Mouse (Mus musculus) heart, embryonic 16.5 days (tissue): Measurements from ENCODE around the gene Tmem98. TPM values are rescaled to one million over a fixed set of nuclear protein-coding genes. Genes with fewer than 3 reads are reported as not detected.
A peak's percentile ranks its signal among the peaks of the same experiment; 100 is the strongest.

Experiments
- ATAC-seq: fragments of 200-750 bp; cut with Nextera tagmentation; replicated peaks from 2 replicates; pipeline ENCODE4 v1.8.0; 2017; ENCODE audit warnings: moderate number of reproducible peaks; ENCODE audit not compliant: insufficient read depth, low FRiP score; ENCODE audit errors: extremely low read depth
- H3K27ac ChIP-seq: fragments of 300-500 bp; sonication (generic); 2 replicates; pipeline ENCODE4 v1.5.1; 2014; ENCODE audit warnings: mild to moderate bottlenecking, low read length, control low read depth, moderate library complexity
- H3K27me3 ChIP-seq: fragments of 300-500 bp; sonication (generic); 2 replicates; pipeline ENCODE4 v1.6.1; 2014; ENCODE audit warnings: low read length, mixed read lengths; ENCODE audit not compliant: control insufficient read depth, insufficient read depth
- H3K36me3 ChIP-seq: fragments of 300-500 bp; sonication (generic); 2 replicates; pipeline ENCODE4 v1.6.1; 2014; ENCODE audit not compliant: control insufficient read depth, insufficient read depth
- H3K4me1 ChIP-seq: fragments of 300-500 bp; sonication (generic); 2 replicates; pipeline ENCODE4 v1.6.1; 2014; ENCODE audit warnings: low read length, mixed read lengths; ENCODE audit not compliant: control insufficient read depth, insufficient read depth
- H3K4me2 ChIP-seq: fragments of 300-500 bp; sonication (generic); 2 replicates; pipeline ENCODE4 v1.6.1; 2014; ENCODE audit warnings: low read depth, mild to moderate bottlenecking, control low read depth, low read length
- H3K4me3 ChIP-seq: fragments of 300-500 bp; sonication (generic); 2 replicates; pipeline ENCODE4 v1.5.1; 2014; ENCODE audit warnings: mild to moderate bottlenecking, control low read depth, low read length
- H3K9ac ChIP-seq: fragments of 300-500 bp; sonication (generic); 2 replicates; pipeline ENCODE4 v1.6.1; 2014; ENCODE audit warnings: low read length, control low read depth
- H3K9me3 ChIP-seq: fragments of 300-500 bp; sonication (generic); replicated peaks from 2 replicates; pipeline ENCODE4 v1.6.1; 2016; ENCODE audit warnings: low read length; ENCODE audit not compliant: control insufficient read depth
- WGBS: fragments of 180-500 bp; shearing (Covaris S2); extraction: QIAGEN DNeasy Blood & Tissue Kit; methylation state at CpG from one replicate; pipeline ENCODE4 v1.1.7; 2014; 5-methylcytosine and 5-hydroxymethylcytosine counted together
- polyA plus RNA-seq: library from polyadenylated mRNA; unstranded; fragments of >200 nt; fragmentation: Nextera tagmentation; extraction: Ambion mirVana; gene quantifications from 2 replicates; pipeline ENCODE4 v1.2.1, GENCODE M21; 2015

Gene Tmem98
- polyA plus RNA-seq, 1 experiment from 2014 or later = 83.5 TPM

DNA sequence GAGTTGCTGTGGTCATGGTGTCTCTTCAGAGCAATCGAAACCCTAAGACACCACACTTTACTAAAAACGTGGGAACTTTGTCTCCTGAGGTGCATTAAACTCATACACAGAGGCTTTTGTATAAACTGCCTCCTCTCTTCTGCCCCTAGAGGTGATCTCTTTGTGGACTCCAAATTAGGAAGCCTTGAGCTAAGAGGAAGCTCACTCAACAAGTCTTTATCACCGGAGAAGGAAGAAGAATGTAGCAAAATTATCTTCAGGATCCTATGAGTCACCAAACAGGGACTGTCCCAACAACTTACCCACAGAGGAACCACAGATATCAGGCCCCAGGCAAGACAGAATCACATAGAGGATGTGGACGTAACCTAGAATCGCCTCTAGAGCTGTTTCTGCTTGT is 24.3 kb upstream of the Tmem98 start:
- H3K4me3 ChIP-seq = no peak overlapping the region
- ATAC-seq = no peak
- peaks cover 6% of the 10 kb centered on the region; the same call in 1 of the 2 replicates for H3K4me1 ChIP-seq
- no peak overlapping the region for H3K4me2 ChIP-seq
- H3K9ac ChIP-seq = no peak overlapping the region
- 63% methylated on average over 5 of the region's 5 CpGs for WGBS
- no peaks in the 10 kb centered on the region for H3K9me3 ChIP-seq
- H3K36me3 ChIP-seq = no peaks in the 10 kb centered on the region
- no peaks in the 10 kb centered on the region for H3K27me3 ChIP-seq
- no peak overlapping the region for H3K27ac ChIP-seq

DNA sequence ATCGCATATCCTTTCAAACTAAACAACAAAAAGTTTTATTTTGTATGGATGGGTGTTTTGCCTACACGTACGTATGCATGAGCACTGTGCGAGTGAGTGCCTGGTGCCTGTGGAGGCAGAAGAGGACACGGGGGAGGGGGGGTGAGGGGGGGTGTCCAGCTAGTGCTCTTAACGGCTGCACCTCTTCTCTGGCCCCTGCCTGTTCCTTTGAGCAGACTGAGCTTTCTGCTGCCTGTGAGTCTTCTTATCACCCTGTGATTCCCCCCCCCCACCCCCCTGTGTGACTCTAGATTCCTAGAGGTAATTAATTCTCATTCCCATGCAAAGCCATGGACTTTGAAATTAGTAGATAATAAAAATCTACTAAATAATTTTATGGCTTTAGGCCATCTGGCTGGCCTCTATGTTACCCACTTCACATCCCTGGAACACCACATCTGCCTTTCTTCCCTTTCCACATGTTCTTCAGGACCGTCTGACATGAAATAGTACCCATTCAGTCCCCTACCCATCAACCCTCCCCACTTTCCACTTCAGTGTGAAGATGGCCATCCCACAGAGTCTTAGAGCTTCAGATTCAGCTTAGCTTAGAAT is 20.2 kb upstream of the Tmem98 start:
- Histone ChIP-seq H3K36me3 (no peaks in the 10 kb centered on the region), H3K4me3 (no peak overlapping the region), H3K27me3 (no peaks in the 10 kb centered on the region), H3K9me3 (no peaks in the 10 kb centered on the region), H3K9ac (no peak overlapping the region), H3K27ac (no peak overlapping the region), H3K4me1 (no peaks in the 10 kb centered on the region), H3K4me2 (no peak overlapping the region)
- ATAC-seq = no peak
- WGBS = 51% methylated on average over 7 of the region's 7 CpGs

- H3K9ac ChIP-seq = no peak overlapping the region
- WGBS = 75% methylated on average over 3 of the region's 3 CpGs
- H3K27me3 ChIP-seq = no peaks in the 10 kb centered on the region
- H3K36me3 ChIP-seq = no peaks in the 10 kb centered on the region
- H3K4me3 ChIP-seq = no peak overlapping the region
- no peaks in the 10 kb centered on the region for H3K4me1 ChIP-seq
- no peaks in the 10 kb centered on the region for H3K9me3 ChIP-seq
- ATAC-seq = no peak
- H3K4me2 ChIP-seq = no peak overlapping the region
- H3K27ac ChIP-seq = no peak overlapping the region
Measured at GRCm38 (mm10) chr11:80790413-80790812, 19.6 kb upstream of the Tmem98 start.

- Histone ChIP-seq H3K36me3 (no peaks in the 10 kb centered on the region), H3K4me3 (no peak overlapping the region), H3K9ac (no peak overlapping the region), H3K27ac (no peak overlapping the region), H3K4me1 (no peaks in the 10 kb centered on the region), H3K4me2 (no peak overlapping the region), H3K9me3 (no peaks in the 10 kb centered on the region), H3K27me3 (no peaks in the 10 kb centered on the region)
- WGBS = 40% methylated on average over 3 of the region's 3 CpGs
- no peak for ATAC-seq
Measured at GRCm38 (mm10) chr11:80791677-80792432, 18.1 kb upstream of the Tmem98 start.

GRCm38 (mm10) chr11:80793386-80793785 is 16.6 kb upstream of the Tmem98 start:
- ATAC-seq = no peak
- Histone ChIP-seq H3K4me1 (no peaks in the 10 kb centered on the region), H3K4me2 (no peak overlapping the region), H3K27ac (no peak overlapping the region), H3K9me3 (no peaks in the 10 kb centered on the region), H3K9ac (no peak overlapping the region), H3K27me3 (no peaks in the 10 kb centered on the region), H3K36me3 (no peaks in the 10 kb centered on the region), H3K4me3 (no peak overlapping the region)
- WGBS = 83% methylated on average over 4 of the region's 4 CpGs

- Histone ChIP-seq H3K4me3 (no peak overlapping the region), H3K9ac (no peak overlapping the region), H3K27me3 (no peaks in the 10 kb centered on the region), H3K4me2 (no peak overlapping the region), H3K9me3 (no peaks in the 10 kb centered on the region), H3K36me3 (no peaks in the 10 kb centered on the region), H3K4me1 (no peaks in the 10 kb centered on the region), H3K27ac (no peak overlapping the region)
- 91% methylated on average over 4 of the region's 4 CpGs for WGBS
- ATAC-seq = no peak
Measured at GRCm38 (mm10) chr11:80794290-80794689, 15.7 kb upstream of the Tmem98 start.

DNA sequence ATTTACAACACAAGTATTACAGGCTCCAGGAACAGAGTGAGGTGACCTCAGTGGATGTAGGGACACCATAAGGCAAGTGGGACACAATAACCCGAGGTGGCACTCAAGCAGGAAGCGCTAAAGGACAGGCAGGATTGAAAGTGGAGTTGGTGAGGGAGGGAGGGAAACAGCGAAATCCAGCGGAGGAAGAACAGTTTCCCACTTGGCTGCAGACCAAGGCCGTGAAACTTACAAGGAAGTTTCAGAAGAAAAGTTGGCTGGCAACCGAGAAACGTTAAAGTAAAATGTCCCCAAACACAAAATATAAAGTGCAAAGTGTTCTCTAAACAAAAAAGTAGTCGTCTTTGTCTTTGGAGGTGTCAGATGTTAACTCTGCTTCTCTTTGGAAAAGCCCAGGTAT is 14.5 kb upstream of the Tmem98 start:
- Histone ChIP-seq H3K27me3 (no peaks in the 10 kb centered on the region), H3K27ac (no peak overlapping the region), H3K4me2 (no peak overlapping the region), H3K4me1 (no peaks in the 10 kb centered on the region), H3K4me3 (no peak overlapping the region), H3K36me3 (no peaks in the 10 kb centered on the region), H3K9me3 (no peaks in the 10 kb centered on the region), H3K9ac (no peak overlapping the region)
- 40% methylated on average over 8 of the region's 8 CpGs for WGBS
- ATAC-seq = no peak

GRCm38 (mm10) chr11:80799979-80800378 is 10.0 kb upstream of the Tmem98 start:
- 37% methylated on average over 3 of the region's 3 CpGs for WGBS
- no peaks in the 10 kb centered on the region for H3K36me3 ChIP-seq
- no peak overlapping the region for H3K4me3 ChIP-seq
- no peaks in the 10 kb centered on the region for H3K9me3 ChIP-seq
- no peak overlapping the region for H3K27ac ChIP-seq
- ATAC-seq = no peak
- no peaks in the 10 kb centered on the region for H3K4me1 ChIP-seq
- H3K27me3 ChIP-seq = no peaks in the 10 kb centered on the region
- no peak overlapping the region for H3K9ac ChIP-seq
- H3K4me2 ChIP-seq = no peak overlapping the region

DNA sequence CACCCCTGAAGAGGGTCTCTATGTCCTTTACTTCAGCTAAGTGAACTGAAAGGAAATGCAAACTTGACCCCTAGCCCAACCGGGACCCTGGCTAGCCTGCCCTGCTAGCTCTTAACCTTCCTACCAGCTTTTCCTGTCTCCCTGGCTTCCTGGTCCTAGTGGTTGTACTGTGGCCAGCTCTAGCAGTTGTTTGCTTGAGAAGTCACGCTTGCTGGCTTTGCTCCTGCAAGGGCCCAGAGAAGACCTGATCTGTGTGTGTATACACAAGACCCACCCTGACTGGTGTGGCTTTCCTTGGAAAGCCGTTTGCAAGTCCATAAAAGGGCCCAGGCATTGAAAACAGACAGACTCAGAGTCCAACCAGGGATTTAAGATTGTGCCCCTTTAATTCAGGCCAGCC is 7.3 kb upstream of the Tmem98 start:
- Histone ChIP-seq H3K9ac (no peak overlapping the region), H3K4me2 (no peak overlapping the region), H3K27me3 (no peaks in the 10 kb centered on the region), H3K4me3 (no peak overlapping the region), H3K4me1 (no peaks in the 10 kb centered on the region), H3K27ac (0 out of 2 replicates have a peak overlapping the region, but pooled peaks have one; percentile 12), H3K36me3 (no peaks in the 10 kb centered on the region), H3K9me3 (no peaks in the 10 kb centered on the region)
- ATAC-seq = no peak
- 40% methylated on average over 3 of the region's 3 CpGs for WGBS
